Mouse (Mus musculus) left cerebral cortex, adult 11 months (tissue): ENCODE data around the gene Angptl3.

ENCODE experiments used
- DNase-seq: peaks from one replicate; pipeline ENCODE4 v3.0.0; 2022; ENCODE audit warnings: low spot score

Angptl3 gene

GRCm38 (mm10) chr4:99030686-99031085 lies at the start of gene Angptl3:
Angptl3 (plus strand) TSS chr4:99030954.
- no peak for DNase-seq

GRCm38 (mm10) chr4:98984701-98985100 lies 46.1 kb upstream of the Angptl3 start:
- DNase-seq, result no peak

- no peak for DNase-seq
Measured at GRCm38 (mm10) chr4:98993491-98993890, 37.3 kb upstream of the Angptl3 start.

- DNase-seq, result no peak
Measured at GRCm38 (mm10) chr4:99005574-99005973, 25.2 kb upstream of the Angptl3 start.

GRCm38 (mm10) chr4:99006319-99006718 lies 24.4 kb upstream of the Angptl3 start:
- DNase-seq, result no peak

- DNase-seq, result no peak
Measured at GRCm38 (mm10) chr4:99011039-99011438, 19.7 kb upstream of the Angptl3 start.

GRCm38 (mm10) chr4:99022221-99022620 lies 8.5 kb upstream of the Angptl3 start:
- no peak for DNase-seq

GRCm38 (mm10) chr4:99028377-99028776 lies 2.4 kb upstream of the Angptl3 start:
- DNase-seq, result no peak

- DNase-seq, result no peak
Measured at GRCm38 (mm10) chr4:99032921-99033320, 2.2 kb downstream of the Angptl3 start.

- no peak for DNase-seq
Measured at GRCm38 (mm10) chr4:99044854-99045253, 14.1 kb downstream of the Angptl3 start.

- no peak for DNase-seq
Measured at GRCm38 (mm10) chr4:99046471-99046870, 15.7 kb downstream of the Angptl3 start.

GRCm38 (mm10) chr4:99048581-99048980 lies 17.8 kb downstream of the Angptl3 start:
- no peak for DNase-seq

- no peak for DNase-seq
Measured at GRCm38 (mm10) chr4:99064524-99064923, 33.8 kb downstream of the Angptl3 start.

- no peak for DNase-seq
Measured at GRCm38 (mm10) chr4:99068806-99069205, 38.1 kb downstream of the Angptl3 start.

GRCm38 (mm10) chr4:99078005-99078404 lies 47.3 kb downstream of the Angptl3 start:
- DNase-seq, result no peak

GRCm38 (mm10) chr4:99081169-99081568 lies 50.4 kb downstream of the Angptl3 start:
- no peak for DNase-seq

GRCm38 (mm10) chr4:99083862-99084261 lies 53.1 kb downstream of the Angptl3 start:
- no peak for DNase-seq

- DNase-seq, result no peak
Measured at GRCm38 (mm10) chr4:99087760-99088485, 57.2 kb downstream of the Angptl3 start.

- no peak for DNase-seq
Measured at GRCm38 (mm10) chr4:99091151-99091701, 60.5 kb downstream of the Angptl3 start.

- DNase-seq, result no peak
Measured at GRCm38 (mm10) chr4:99091777-99092176, 61.0 kb downstream of the Angptl3 start.
